Comparison of ENCODE assay signal across 17 mouse cellular contexts in genomic region chr11:51509211-51509610, GRCm38 (mm10).
"Had no signal": no experiment of that assay in that cellular context is flagged by ENCODE, and none has a peak within 500 bp of the region (broad histone marks: within the 10 kb centered on the region; RNA-seq: fewer than 3 reads in every experiment).

No protein-coding gene starts in this region.

- H3K9me3 ChIP-seq: lung, embryonic 15.5 days; midbrain, embryonic 13.5 days; midbrain, embryonic 15.5 days; neural tube, embryonic 12.5 days; stomach, embryonic 15.5 days had no signal

- H3K9ac ChIP-seq: lung, embryonic 15.5 days; midbrain, embryonic 13.5 days; midbrain, embryonic 15.5 days; neural tube, embryonic 12.5 days; stomach, embryonic 15.5 days had no signal

- DNase-seq: lung, adult 2 months; lung, postnatal 14 days; lung, postnatal 36 days; right cerebral cortex, postnatal 14 days; thymus, adult 2 months; thymus, postnatal 25 days; thymus, postnatal 4 days had no signal

- H3K27me3 ChIP-seq: lung, embryonic 15.5 days; megakaryocyte, embryonic 14.5 days; midbrain, embryonic 13.5 days; midbrain, embryonic 15.5 days; neural tube, embryonic 12.5 days; stomach, embryonic 15.5 days had no signal

- H3K4me2 ChIP-seq: lung, embryonic 15.5 days; midbrain, embryonic 11.5 days; midbrain, embryonic 13.5 days; midbrain, embryonic 15.5 days; neural tube, embryonic 12.5 days; stomach, embryonic 15.5 days had no signal

- H3K4me1 ChIP-seq: megakaryocyte, embryonic 14.5 days; midbrain, embryonic 13.5 days; midbrain, embryonic 15.5 days; neural tube, embryonic 12.5 days had no signal

- ATAC-seq: lung, postnatal 0 days; midbrain, embryonic 13.5 days; midbrain, embryonic 15.5 days had no signal

- H3K27ac ChIP-seq: lung, embryonic 15.5 days; macrophage; midbrain, embryonic 13.5 days; midbrain, embryonic 15.5 days; neural tube, embryonic 12.5 days; stomach, embryonic 15.5 days; stomach, postnatal 0 days had no signal

- H3K36me3 ChIP-seq: lung, embryonic 15.5 days; midbrain, embryonic 13.5 days; midbrain, embryonic 15.5 days; neural tube, embryonic 12.5 days; stomach, embryonic 15.5 days had no signal

- H3K4me3 ChIP-seq: lung, embryonic 15.5 days; megakaryocyte, embryonic 14.5 days; midbrain, embryonic 13.5 days; midbrain, embryonic 15.5 days; neural tube, embryonic 12.5 days; stomach, embryonic 15.5 days had no signal
